Mouse (Mus musculus) CH12.LX (cell line): ENCODE results near the gene Tead1. TPM values are rescaled to one million over a fixed set of nuclear protein-coding genes. Genes with fewer than 3 reads are reported as not detected.

Experiments used
- DNase-seq: peaks from one replicate; pipeline ENCODE4 v3.0.0-alpha.2; 2013; ENCODE audit errors: extremely low read depth
- H3K27ac ChIP-seq: 2 replicates; pipeline ENCODE4 v1.5.1; 2012; ENCODE audit warnings: low read depth, mild to moderate bottlenecking, control low read depth, moderate library complexity; ENCODE audit not compliant: insufficient read depth
- H3K27me3 ChIP-seq: replicated peaks from 2 replicates; pipeline ENCODE3; 2012; ENCODE audit warnings: inconsistent platforms
- H3K36me3 ChIP-seq, 2 experiments: replicated peaks in 1 of 2; 2 replicates each; pipeline versions ENCODE3 to v1.6.1; 2012; ENCODE audit warnings: inconsistent platforms in 1 of 2, low read length in 1 of 2, mild to moderate bottlenecking in 1 of 2, mixed read lengths in 1 of 2, moderate library complexity in 1 of 2; ENCODE audit not compliant: control insufficient read depth in 1 of 2, insufficient read depth in 1 of 2
- H3K4me1 ChIP-seq, 2 experiments: 2 replicates each; pipeline ENCODE4 v1.6.1; 2012; ENCODE audit warnings: inconsistent platforms in 1 of 2, moderate library complexity in 1 of 2; ENCODE audit not compliant: insufficient read depth in 2 of 2, control insufficient read depth in 1 of 2
- H3K4me2 ChIP-seq: 2 replicates; pipeline ENCODE4 v1.6.1; 2012; ENCODE audit warnings: low read depth, mild to moderate bottlenecking, control low read depth; ENCODE audit not compliant: poor library complexity, insufficient read depth, severe bottlenecking
- H3K4me3 ChIP-seq, 3 experiments: fragments of 150-350 bp in 1 of 3; sonication (generic) in 1 of 3; replicated peaks in 1 of 3; 2 replicates each; pipeline versions ENCODE3 to v1.5.1; 2011 to 2012; ENCODE audit warnings: low read depth in 2 of 3, low read length in 2 of 3, mild to moderate bottlenecking in 2 of 3, moderate library complexity in 2 of 3, control low read depth in 1 of 3, improper control_type of control experiment in 1 of 3, inconsistent platforms in 1 of 3, mixed read lengths in 1 of 3; ENCODE audit not compliant: poor library complexity in 1 of 3
- H3K79me2 ChIP-seq: replicated peaks from 2 replicates; pipeline ENCODE4 v1.6.1; 2012; ENCODE audit warnings: mild to moderate bottlenecking, moderate library complexity; ENCODE audit not compliant: control insufficient read depth, poor library complexity, insufficient read depth, severe bottlenecking; ENCODE audit errors: extremely low read depth
- H3K9ac ChIP-seq: 2 replicates; pipeline ENCODE4 v1.6.1; 2012; ENCODE audit warnings: low read depth, mild to moderate bottlenecking, control low read depth, moderate library complexity; ENCODE audit not compliant: insufficient read depth
- H3K9me3 ChIP-seq: replicated peaks from 2 replicates; pipeline ENCODE3; 2012; ENCODE audit warnings: low read length, inconsistent platforms, mixed read lengths
- BHLHE40 ChIP-seq: IDR thresholded peaks from 2 replicates; pipeline ENCODE4 v1.6.1; 2011; ENCODE audit warnings: mild to moderate bottlenecking, low read depth, low read length, improper control_type of control experiment
- CHD1 ChIP-seq: IDR thresholded peaks from 2 replicates; pipeline ENCODE4 v1.6.1; 2012; ENCODE audit warnings: low read depth, low read length, improper control_type of control experiment, inconsistent platforms
- CTCF ChIP-seq, 2 experiments: IDR thresholded peaks in 1 of 2; conservative IDR thresholded peaks in 1 of 2; 2 replicates each; pipeline ENCODE4 v1.5.1; 2011 to 2012; ENCODE audit warnings: low read depth in 2 of 2, low read length in 2 of 2, improper control_type of control experiment in 1 of 2, inconsistent platforms in 1 of 2, mild to moderate bottlenecking in 1 of 2, moderate library complexity in 1 of 2
- ELF1 ChIP-seq: IDR thresholded peaks from 2 replicates; pipeline ENCODE4 v1.6.1; 2014; ENCODE audit warnings: low read depth, mild to moderate bottlenecking, inconsistent platforms, low read length, improper control_type of control experiment
- EP300 ChIP-seq: IDR thresholded peaks from 2 replicates; pipeline ENCODE4 v1.6.1; 2011; ENCODE audit warnings: low read length, improper control_type of control experiment
- GABPA ChIP-seq: IDR thresholded peaks from 2 replicates; pipeline ENCODE4 v1.6.1; 2012; ENCODE audit warnings: low read depth, low read length, improper control_type of control experiment, inconsistent platforms; ENCODE audit not compliant: insufficient replicate concordance
- IRF4 ChIP-seq: IDR thresholded peaks from 2 replicates; pipeline ENCODE4 v1.6.1; 2014; ENCODE audit warnings: low read depth, mild to moderate bottlenecking, inconsistent platforms, low read length, improper control_type of control experiment
- JUN ChIP-seq: IDR thresholded peaks from 2 replicates; pipeline ENCODE4 v1.6.1; 2011; ENCODE audit warnings: low read depth, mild to moderate bottlenecking, low read length, improper control_type of control experiment, moderate library complexity; ENCODE audit not compliant: insufficient read depth
- MAFK ChIP-seq: IDR thresholded peaks from 2 replicates; pipeline ENCODE4 v1.6.1; 2011; ENCODE audit warnings: low read length, improper control_type of control experiment; ENCODE audit not compliant: insufficient replicate concordance
- MAX ChIP-seq: IDR thresholded peaks from 2 replicates; pipeline ENCODE4 v1.6.1; 2011; ENCODE audit warnings: low read length, improper control_type of control experiment
- MAZ ChIP-seq: IDR thresholded peaks from 2 replicates; pipeline ENCODE4 v1.6.1; 2012; ENCODE audit warnings: low read depth, mild to moderate bottlenecking, inconsistent platforms, low read length, improper control_type of control experiment, moderate library complexity
- MEF2A ChIP-seq: IDR thresholded peaks from 2 replicates; pipeline ENCODE4 v1.6.1; 2014; ENCODE audit warnings: low read depth, mild to moderate bottlenecking, inconsistent platforms, low read length, improper control_type of control experiment, borderline replicate concordance
- MXI1 ChIP-seq: IDR thresholded peaks from 2 replicates; pipeline ENCODE4 v1.6.1; 2011; ENCODE audit warnings: mild to moderate bottlenecking, low read depth, low read length, improper control_type of control experiment
- NRF1 ChIP-seq: IDR thresholded peaks from 2 replicates; pipeline ENCODE4 v1.6.1; 2014; ENCODE audit warnings: low read depth, mild to moderate bottlenecking, inconsistent platforms, low read length, improper control_type of control experiment, moderate library complexity
- POLR2A ChIP-seq: IDR thresholded peaks from 2 replicates; pipeline ENCODE4 v1.6.1; 2011; ENCODE audit warnings: low read depth, mild to moderate bottlenecking, improper control_type of control experiment, low read length
- RCOR1 ChIP-seq: conservative IDR thresholded peaks from 2 replicates; pipeline ENCODE4 v1.6.1; 2012; ENCODE audit warnings: low read depth, mild to moderate bottlenecking, inconsistent platforms, low read length, improper control_type of control experiment
- SIN3A ChIP-seq: IDR thresholded peaks from 2 replicates; pipeline ENCODE4 v1.6.1; 2012; ENCODE audit warnings: low read length, improper control_type of control experiment, inconsistent platforms
- SMC3 ChIP-seq: IDR thresholded peaks from 2 replicates; pipeline ENCODE4 v1.6.1; 2011; ENCODE audit warnings: low read depth, low read length, improper control_type of control experiment
- TBP ChIP-seq: conservative IDR thresholded peaks from 2 replicates; pipeline ENCODE4 v1.6.1; 2011; ENCODE audit warnings: low read depth, low read length, improper control_type of control experiment
- USF1 ChIP-seq: IDR thresholded peaks from 2 replicates; pipeline ENCODE4 v1.6.1; 2014; ENCODE audit warnings: low read depth, mild to moderate bottlenecking, inconsistent platforms, low read length, improper control_type of control experiment
- USF2 ChIP-seq: conservative IDR thresholded peaks from 2 replicates; pipeline ENCODE4 v1.6.1; 2011; ENCODE audit warnings: low read depth, low read length, improper control_type of control experiment
- ZKSCAN1 ChIP-seq: IDR thresholded peaks from 2 replicates; pipeline ENCODE4 v1.6.1; 2012; ENCODE audit warnings: low read depth, inconsistent platforms, low read length, improper control_type of control experiment, borderline replicate concordance
- ZMIZ1 ChIP-seq: IDR thresholded peaks from 2 replicates; pipeline ENCODE4 v1.6.1; 2012; ENCODE audit warnings: low read depth, mild to moderate bottlenecking, inconsistent platforms, low read length, improper control_type of control experiment
- ZNF384 ChIP-seq: IDR thresholded peaks from 2 replicates; pipeline ENCODE4 v1.6.1; 2012; ENCODE audit warnings: low read depth, low read length, improper control_type of control experiment, inconsistent platforms
- dilution Hi-C: fragments of 300-500 bp; cut with MboI; formaldehyde crosslinking; loops from 2 replicates; pipeline ENCODE4 v1.14.3; 2020; ENCODE audit warnings: low sequenced_read_pairs; ENCODE audit not compliant: extremely low pct_unique_long_range_greater_than_20kb, extremely low pct_ligation_motif_present
- in situ Hi-C: fragments of 300-500 bp; cut with MboI; formaldehyde crosslinking; loops from 3 replicates; pipeline ENCODE4 v1.14.3; 2019; ENCODE audit warnings: low sequenced_read_pairs, low pct_ligation_motif_present, low pct_unique_long_range_greater_than_20kb, mixed read lengths
- polyA plus RNA-seq: library from polyadenylated mRNA; unstranded; fragments of >175 nt; gene quantifications from 2 replicates; pipeline ENCODE4 v1.2.1, GENCODE M21; 2012; ENCODE audit warnings: low read depth; ENCODE audit not compliant: insufficient read length
- total RNA-seq, 2 experiments: library from RNA; depleted of rRNA; stranded (reverse); fragments of 300-350 nt in 1 of 2; fragments of >200 nt in 1 of 2; gene quantifications; 2 replicates each; pipeline ENCODE4 v1.2.3; 2012 to 2014

Tead1 gene
- total and polyA plus RNA-seq, 3 experiments = not detected

DNA sequence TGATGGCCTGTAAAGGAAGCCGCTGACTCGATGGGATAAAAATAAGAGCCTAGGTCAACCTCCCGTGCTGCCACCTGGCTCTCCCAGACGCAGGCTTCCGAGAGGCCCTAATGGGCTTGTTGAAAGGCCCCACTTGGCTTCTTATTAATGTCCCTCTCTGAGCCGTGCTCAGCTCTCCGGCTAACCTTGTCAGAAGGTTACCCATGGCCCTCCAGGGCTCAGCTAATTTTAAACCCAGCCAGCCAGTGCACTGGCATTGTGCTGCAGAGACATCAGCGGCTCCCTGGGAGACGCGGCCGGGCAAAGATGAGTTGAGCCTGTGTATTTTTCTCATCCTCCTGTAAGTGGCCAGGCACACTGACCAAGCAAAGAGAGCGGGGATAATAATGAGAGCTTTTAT, 62.7 kb downstream of the Tead1 start:
- Histone ChIP-seq H3K27me3 (no peaks in the 10 kb centered on the region), H3K27ac (no peak overlapping the region), H3K79me2 (no peaks in the 10 kb centered on the region), H3K4me3 (no peak overlapping the region), H3K36me3 (no peaks in the 10 kb centered on the region), H3K9me3 (no peaks in the 10 kb centered on the region), H3K9ac (no peak overlapping the region), H3K4me1 (peaks cover 0 to 3% of the 10 kb centered on the region in 2 experiments; a peak in 1 of 4 replicates), H3K4me2 (no peak overlapping the region)
- in situ Hi-C loops (no loop called here), dilution Hi-C loops (no loop called here)
- TF ChIP-seq MAFK (no peak), IRF4 (no peak), RCOR1 (no peak), CTCF (conservative IDR thresholded peaks at IDR 0.05 in 1 of 2, IDR thresholded peaks at IDR 0.05 in 1 of 2; ENCODE audit: low read depth in 2 of 2, low read length in 2 of 2) (no peak), POLR2A (no peak), EP300 (no peak), ZNF384 (no peak), ELF1 (no peak), MAZ (no peak), JUN (no peak), TBP (no peak), MXI1 (no peak)
- DNase-seq = no peak

- H3K27ac ChIP-seq = no peak overlapping the region
- no peak overlapping the region for H3K4me2 ChIP-seq
- in situ Hi-C loops = no loop called here
- no peak overlapping the region for H3K9ac ChIP-seq
- dilution Hi-C loops = no loop called here
- no peak for TF ChIP-seq SIN3A
- TF ChIP-seq ZMIZ1 = no peak
- no peak for TF ChIP-seq USF2
- no peak for TF ChIP-seq MEF2A
- no peak for TF ChIP-seq NRF1
- TF ChIP-seq SMC3 = no peak
- no peak for TF ChIP-seq ZKSCAN1
- no peak for TF ChIP-seq EP300
- no peak for TF ChIP-seq USF1
- TF ChIP-seq GABPA = no peak
- TF ChIP-seq RCOR1 = no peak
- no peak for TF ChIP-seq CHD1
- TF ChIP-seq ZNF384 = no peak
- TF ChIP-seq MAX = no peak
- no peak for TF ChIP-seq BHLHE40
- DNase-seq = no peak
- no peaks in the 10 kb centered on the region for H3K36me3 ChIP-seq
- H3K4me3 ChIP-seq = no peak overlapping the region
- H3K79me2 ChIP-seq = no peaks in the 10 kb centered on the region
- H3K9me3 ChIP-seq = no peaks in the 10 kb centered on the region
- peaks cover 0 to 3% of the 10 kb centered on the region in 2 experiments; a peak in 1 of 4 replicates for H3K4me1 ChIP-seq
- no peaks in the 10 kb centered on the region for H3K27me3 ChIP-seq
These were observed 63.9 kb downstream of the Tead1 start for GRCm38 (mm10) chr7:112743063-112743462.
